Mouse (Mus musculus) gastrocnemius, postnatal 10 days (tissue): ENCODE data around the gene Unc119b. TPM values are rescaled to one million over a fixed set of nuclear protein-coding genes. Genes with fewer than 3 reads are reported as not detected.
"Not testable (repeated sequence)": the region's sequence is repeated elsewhere in the genome, so short reads cannot be mapped to it uniquely, and the experiment has no call there.

Source experiments
- DNase-seq: peaks from one replicate; pipeline ENCODE4 v3.0.0; 2021; ENCODE audit warnings: mixed read lengths
- total RNA-seq, 2 experiments: library from RNA; stranded (reverse); gene quantifications; 2 replicates each; pipeline ENCODE4 v1.2.3; 2021

Unc119b gene
- total RNA-seq, 2 experiments from 2014 or later = 13.4 to 18.5 TPM

- DNase-seq = no peak
Observed at GRCm38 (mm10) chr5:115133358-115134066, 1.3 kb downstream of the Unc119b start.

GRCm38 (mm10) chr5:115132465-115132864 lies 2.3 kb downstream of the Unc119b start:
- DNase-seq = no peak

GRCm38 (mm10) chr5:115129328-115129727 lies 5.4 kb downstream of the Unc119b start:
- no peak for DNase-seq

GRCm38 (mm10) chr5:115127421-115128179 lies 7.2 kb downstream of the Unc119b start:
- DNase-seq = no peak

GRCm38 (mm10) chr5:115126578-115127312 lies 8.0 kb downstream of the Unc119b start:
- no peak for DNase-seq

- peak; percentile 84 for DNase-seq
Observed at GRCm38 (mm10) chr5:115125211-115125871, 9.4 kb downstream of the Unc119b start.

GRCm38 (mm10) chr5:115124690-115125089 lies 10.1 kb downstream of the Unc119b start:
- DNase-seq = no peak

GRCm38 (mm10) chr5:115120978-115121377 lies 13.8 kb downstream of the Unc119b start:
- no peak for DNase-seq

GRCm38 (mm10) chr5:115118961-115119570 lies 15.7 kb downstream of the Unc119b start, which contains the start of gene Acads:
Gene Acads, minus strand, starts transcription at chr5:115119346.
- DNase-seq = peak; percentile 83

GRCm38 (mm10) chr5:115117467-115117866 lies 17.3 kb downstream of the Unc119b start:
- DNase-seq = no peak

GRCm38 (mm10) chr5:115116426-115116825 lies 18.3 kb downstream of the Unc119b start:
- no peak for DNase-seq

- no peak for DNase-seq
Observed at GRCm38 (mm10) chr5:115114501-115114900, 20.3 kb downstream of the Unc119b start.

- no peak for DNase-seq
Observed at GRCm38 (mm10) chr5:115113244-115113643, 21.5 kb downstream of the Unc119b start.

- no peak for DNase-seq
Observed at GRCm38 (mm10) chr5:115111156-115111555, 23.6 kb downstream of the Unc119b start.

GRCm38 (mm10) chr5:115103253-115103652 lies 31.5 kb downstream of the Unc119b start:
- not testable (repeated sequence) for DNase-seq

GRCm38 (mm10) chr5:115102231-115102630 lies 32.5 kb downstream of the Unc119b start:
- DNase-seq = no peak

- no peak for DNase-seq
Observed at GRCm38 (mm10) chr5:115100473-115100872, 34.3 kb downstream of the Unc119b start.

GRCm38 (mm10) chr5:115099991-115100390 lies 34.8 kb downstream of the Unc119b start:
- no peak for DNase-seq

GRCm38 (mm10) chr5:115099530-115099929 lies 35.2 kb downstream of the Unc119b start:
- no peak for DNase-seq

- DNase-seq = no peak
Observed at GRCm38 (mm10) chr5:115098195-115098594, 36.6 kb downstream of the Unc119b start, which contains the start of gene Gm10401. Gene Gm10401, minus strand, starts transcription at chr5:115098295.

- no peak for DNase-seq
Observed at GRCm38 (mm10) chr5:115091776-115092175, 43.0 kb downstream of the Unc119b start.

- no peak for DNase-seq
Observed at GRCm38 (mm10) chr5:115091015-115091414, 43.8 kb downstream of the Unc119b start.
